Mouse (Mus musculus) forebrain, postnatal 0 days (tissue): Measurements from ENCODE around the gene Galnt17. TPM values are rescaled to one million over a fixed set of nuclear protein-coding genes. Genes with fewer than 3 reads are reported as not detected.
A peak's percentile ranks its signal among the peaks of the same experiment; 100 is the strongest.

Experiments used
- ATAC-seq: fragments of 200-750 bp; cut with Nextera tagmentation; 2 replicates; pipeline ENCODE4 v1.8.0; 2017; ENCODE audit warnings: mild to moderate bottlenecking, moderate library complexity
- DNase-seq: peaks from one replicate; pipeline ENCODE4 v3.0.0-alpha.2; 2015
- H3K27ac ChIP-seq: fragments of 300-500 bp; sonication (generic); 2 replicates; pipeline ENCODE4 v1.5.1; 2014; ENCODE audit warnings: low read depth, mild to moderate bottlenecking, antibody characterized with exemption, low read length, moderate library complexity, mixed read lengths
- H3K27me3 ChIP-seq: fragments of 300-500 bp; sonication (generic); 2 replicates; pipeline ENCODE4 v1.6.1; 2014; ENCODE audit warnings: mild to moderate bottlenecking, low read length, mixed read lengths; ENCODE audit not compliant: insufficient read depth
- H3K36me3 ChIP-seq: fragments of 300-500 bp; sonication (generic); 2 replicates; pipeline ENCODE4 v1.6.1; 2014; ENCODE audit warnings: mild to moderate bottlenecking, moderate library complexity; ENCODE audit not compliant: insufficient read depth
- H3K4me1 ChIP-seq: fragments of 300-500 bp; sonication (generic); 2 replicates; pipeline ENCODE4 v1.6.1; 2014; ENCODE audit warnings: antibody characterized with exemption; ENCODE audit not compliant: insufficient read depth
- H3K4me2 ChIP-seq: fragments of 300-500 bp; sonication (generic); 2 replicates; pipeline ENCODE4 v1.6.1; 2014; ENCODE audit warnings: low read depth, mild to moderate bottlenecking, moderate library complexity
- H3K4me3 ChIP-seq: fragments of 300-500 bp; sonication (generic); 2 replicates; pipeline ENCODE4 v1.5.1; 2014; ENCODE audit warnings: low read depth, low read length, mixed read lengths
- H3K9ac ChIP-seq: fragments of 300-500 bp; sonication (generic); 2 replicates; pipeline ENCODE4 v1.6.1; 2014; ENCODE audit warnings: mild to moderate bottlenecking
- H3K9me3 ChIP-seq: fragments of 300-500 bp; sonication (generic); 2 replicates; pipeline ENCODE4 v1.6.1; 2016; ENCODE audit warnings: low read length
- CTCF ChIP-seq: sonication (generic); IDR thresholded peaks from 2 replicates; pipeline ENCODE4 v1.5.1; 2016; ENCODE audit warnings: antibody characterized with exemption, control low read depth, low read depth
- WGBS: fragments of 180-500 bp; shearing (Covaris S2); extraction: QIAGEN DNeasy Blood & Tissue Kit; methylation state at CpG from one replicate; pipeline ENCODE4 v1.1.7; 2014; 5-methylcytosine and 5-hydroxymethylcytosine counted together
- polyA plus RNA-seq: library from polyadenylated mRNA; unstranded; fragments of >200 nt; fragmentation: Nextera tagmentation; extraction: Ambion mirVana; gene quantifications from 2 replicates; pipeline ENCODE4 v1.2.1, GENCODE M21; 2015
- total RNA-seq: library from RNA; depleted of rRNA; stranded (reverse); fragments of >200 nt; gene quantifications from 2 replicates; pipeline ENCODE4 v1.2.3, GENCODE M21; 2014

Galnt17 gene
- total and polyA plus RNA-seq, 2 experiments from 2014 or later: 5.2 to 20.2 TPM

GRCm38 (mm10) chr5:131246591-131246990, 61.7 kb downstream of the Galnt17 start:
- DNase-seq: no peak
- H3K27me3 ChIP-seq: no peaks in the 10 kb centered on the region
- TF ChIP-seq CTCF: no peak
- no peaks in the 10 kb centered on the region for H3K9me3 ChIP-seq
- H3K36me3 ChIP-seq: no peaks in the 10 kb centered on the region
- no peaks in the 10 kb centered on the region for H3K4me1 ChIP-seq
- ATAC-seq: no peak
- no peak overlapping the region for H3K4me3 ChIP-seq
- no peak overlapping the region for H3K27ac ChIP-seq
- H3K4me2 ChIP-seq: no peak overlapping the region
- no peak overlapping the region for H3K9ac ChIP-seq
- WGBS: 94% methylated on average over 6 of the region's 6 CpGs

- no peak for TF ChIP-seq CTCF
- 64% methylated on average over 4 of the region's 4 CpGs for WGBS
- H3K27ac ChIP-seq: no peak overlapping the region
- H3K36me3 ChIP-seq: no peaks in the 10 kb centered on the region
- no peak overlapping the region for H3K4me2 ChIP-seq
- H3K27me3 ChIP-seq: no peaks in the 10 kb centered on the region
- no peak overlapping the region for H3K4me3 ChIP-seq
- ATAC-seq (no peak), DNase-seq (no peak)
- H3K4me1 ChIP-seq: no peaks in the 10 kb centered on the region
- H3K9me3 ChIP-seq: no peaks in the 10 kb centered on the region
- no peak overlapping the region for H3K9ac ChIP-seq
These were observed 66.6 kb downstream of the Galnt17 start for GRCm38 (mm10) chr5:131241689-131242088.

- H3K36me3 ChIP-seq: no peaks in the 10 kb centered on the region
- WGBS: 99% methylated on average over 3 of the region's 3 CpGs
- DNase-seq (no peak), ATAC-seq (no peak)
- H3K4me2 ChIP-seq: no peak overlapping the region
- H3K4me1 ChIP-seq: no peaks in the 10 kb centered on the region
- H3K9ac ChIP-seq: no peak overlapping the region
- no peaks in the 10 kb centered on the region for H3K9me3 ChIP-seq
- 0 out of 2 replicates have a peak, but pooled peaks have one; percentile 24 for TF ChIP-seq CTCF
- no peaks in the 10 kb centered on the region for H3K27me3 ChIP-seq
- H3K27ac ChIP-seq: no peak overlapping the region
- no peak overlapping the region for H3K4me3 ChIP-seq
These were observed 68.5 kb downstream of the Galnt17 start for GRCm38 (mm10) chr5:131239813-131240212.

GRCm38 (mm10) chr5:131236906-131237305, 71.4 kb downstream of the Galnt17 start:
- H3K9me3 ChIP-seq: no peaks in the 10 kb centered on the region
- H3K27me3 ChIP-seq: no peaks in the 10 kb centered on the region
- no peak overlapping the region for H3K4me3 ChIP-seq
- 57% methylated on average over 8 of the region's 8 CpGs for WGBS
- H3K4me2 ChIP-seq: no peak overlapping the region
- ATAC-seq (no peak), DNase-seq (no peak)
- no peak for TF ChIP-seq CTCF
- no peaks in the 10 kb centered on the region for H3K4me1 ChIP-seq
- no peak overlapping the region for H3K9ac ChIP-seq
- no peaks in the 10 kb centered on the region for H3K36me3 ChIP-seq
- H3K27ac ChIP-seq: no peak overlapping the region

GRCm38 (mm10) chr5:131233828-131234227, 74.5 kb downstream of the Galnt17 start:
- Histone ChIP-seq H3K4me1 (no peaks in the 10 kb centered on the region), H3K36me3 (no peaks in the 10 kb centered on the region), H3K27ac (no peak overlapping the region), H3K27me3 (no peaks in the 10 kb centered on the region), H3K9ac (no peak overlapping the region), H3K4me3 (no peak overlapping the region), H3K4me2 (no peak overlapping the region), H3K9me3 (no peaks in the 10 kb centered on the region)
- DNase-seq (no peak), ATAC-seq (no peak)
- 90% methylated on average over 8 of the region's 8 CpGs for WGBS
- no peak for TF ChIP-seq CTCF

- DNase-seq (no peak), ATAC-seq (no peak)
- Histone ChIP-seq H3K27ac (no peak overlapping the region), H3K27me3 (no peaks in the 10 kb centered on the region), H3K4me3 (no peak overlapping the region), H3K36me3 (no peaks in the 10 kb centered on the region), H3K4me1 (no peaks in the 10 kb centered on the region), H3K9me3 (no peaks in the 10 kb centered on the region), H3K9ac (no peak overlapping the region), H3K4me2 (no peak overlapping the region)
- TF ChIP-seq CTCF: no peak
- WGBS: 79% methylated on average over 11 of the region's 11 CpGs
These were observed 77.2 kb downstream of the Galnt17 start for GRCm38 (mm10) chr5:131231060-131231459.

- no peaks in the 10 kb centered on the region for H3K4me1 ChIP-seq
- 78% methylated on average over 10 of the region's 10 CpGs for WGBS
- no peaks in the 10 kb centered on the region for H3K27me3 ChIP-seq
- ATAC-seq (no peak), DNase-seq (no peak)
- H3K9me3 ChIP-seq: no peaks in the 10 kb centered on the region
- no peaks in the 10 kb centered on the region for H3K36me3 ChIP-seq
- no peak overlapping the region for H3K4me3 ChIP-seq
- H3K4me2 ChIP-seq: no peak overlapping the region
- H3K27ac ChIP-seq: no peak overlapping the region
- no peak overlapping the region for H3K9ac ChIP-seq
- TF ChIP-seq CTCF: no peak
These were observed 78.6 kb downstream of the Galnt17 start for GRCm38 (mm10) chr5:131229744-131230143.

- Histone ChIP-seq H3K36me3 (no peaks in the 10 kb centered on the region), H3K9ac (no peak overlapping the region), H3K27ac (peak overlapping the region; percentile 60), H3K27me3 (no peaks in the 10 kb centered on the region), H3K9me3 (no peaks in the 10 kb centered on the region), H3K4me2 (no peak overlapping the region), H3K4me1 (peaks cover 11% of the 10 kb centered on the region; the same call in 1 of the 2 replicates), H3K4me3 (no peak overlapping the region)
- 30% methylated on average over 1 of the region's 1 CpGs for WGBS
- peak; percentile 56 for DNase-seq
- TF ChIP-seq CTCF: no peak
- ATAC-seq: peak; percentile 69
These were observed 84.9 kb downstream of the Galnt17 start for GRCm38 (mm10) chr5:131223416-131223815.
